Mouse (Mus musculus) monocyte, adult 2 months (primary cell): ENCODE measurements at regions not wholly inside any gene's neighbourhood (a gene's known extent, or its start where the extent isn't known, plus 50 kb on each side); places are given as distances from the start of the nearest gene placed in this dataset.

Experiments used
- DNase-seq, 2 experiments: peaks; one replicate each; pipeline ENCODE4 v3.0.0; 2022; ENCODE audit warnings: low spot score in 2 of 2, low read depth in 1 of 2

- no peak for DNase-seq
These were observed 61.6 kb downstream of the Skor1 start for GRCm38 (mm10) chr9:63087195-63087594.

- no peak for DNase-seq
These were observed 62.1 kb downstream of the Skor1 start for GRCm38 (mm10) chr9:63086671-63087070.

- no peak for DNase-seq
These were observed 65.9 kb downstream of the Skor1 start for GRCm38 (mm10) chr9:63082830-63083229.

- no peak for DNase-seq
These were observed 66.5 kb downstream of the Skor1 start for GRCm38 (mm10) chr9:63082311-63082710.

- DNase-seq, result no peak
These were observed 68.4 kb downstream of the Skor1 start for GRCm38 (mm10) chr9:63080406-63080805.

GRCm38 (mm10) chr9:63075252-63075651 is 73.5 kb downstream of the Skor1 start:
- no peak for DNase-seq

- DNase-seq, result no peak
These were observed 74.0 kb downstream of the Skor1 start for GRCm38 (mm10) chr9:63074803-63075202.

- no peak for DNase-seq
These were observed 74.6 kb downstream of the Skor1 start for GRCm38 (mm10) chr9:63074023-63074750.

GRCm38 (mm10) chr9:63071032-63071431 is 77.7 kb downstream of the Skor1 start:
- DNase-seq, result no peak

- DNase-seq, result no peak
These were observed 78.8 kb downstream of the Skor1 start for GRCm38 (mm10) chr9:63069919-63070318.

GRCm38 (mm10) chr9:63067054-63067406 is 79.3 kb upstream of the Pias1 start:
- DNase-seq, result no peak

- DNase-seq, result no peak
These were observed 78.8 kb upstream of the Pias1 start for GRCm38 (mm10) chr9:63066384-63067053.

GRCm38 (mm10) chr9:63063525-63063924 is 75.8 kb upstream of the Pias1 start:
- DNase-seq, result no peak

- no peak for DNase-seq
These were observed 73.0 kb upstream of the Pias1 start for GRCm38 (mm10) chr9:63060740-63061139.

- DNase-seq, result no peak
These were observed 71.6 kb upstream of the Pias1 start for GRCm38 (mm10) chr9:63059234-63059842.

- no peak for DNase-seq
These were observed 70.9 kb upstream of the Pias1 start for GRCm38 (mm10) chr9:63058506-63059233.

GRCm38 (mm10) chr9:63056695-63057349 is 69.1 kb upstream of the Pias1 start:
- DNase-seq, result no peak

- DNase-seq, result no peak
These were observed 64.5 kb upstream of the Pias1 start for GRCm38 (mm10) chr9:63052181-63052580.

- no peak for DNase-seq
These were observed 63.9 kb upstream of the Pias1 start for GRCm38 (mm10) chr9:63051631-63052030.

GRCm38 (mm10) chr9:63049290-63049689 is 61.6 kb upstream of the Pias1 start:
- DNase-seq, result no peak

GRCm38 (mm10) chr9:63046981-63047380 is 59.3 kb upstream of the Pias1 start:
- no peak for DNase-seq
